Mouse (Mus musculus) gastrocnemius, postnatal 10 days (tissue): Measurements from ENCODE around the gene Ugt1a2. TPM values are rescaled to one million over a fixed set of nuclear protein-coding genes. Genes with fewer than 3 reads are reported as not detected.

Experiments
- DNase-seq: peaks from one replicate; pipeline ENCODE4 v3.0.0; 2021; ENCODE audit warnings: mixed read lengths
- total RNA-seq, 2 experiments: library from RNA; stranded (reverse); gene quantifications; 2 replicates each; pipeline ENCODE4 v1.2.3; 2021

The Ugt1a2 gene
- total RNA-seq, 2 experiments from 2014 or later = 0.18 TPM; not detected in 1

DNA sequence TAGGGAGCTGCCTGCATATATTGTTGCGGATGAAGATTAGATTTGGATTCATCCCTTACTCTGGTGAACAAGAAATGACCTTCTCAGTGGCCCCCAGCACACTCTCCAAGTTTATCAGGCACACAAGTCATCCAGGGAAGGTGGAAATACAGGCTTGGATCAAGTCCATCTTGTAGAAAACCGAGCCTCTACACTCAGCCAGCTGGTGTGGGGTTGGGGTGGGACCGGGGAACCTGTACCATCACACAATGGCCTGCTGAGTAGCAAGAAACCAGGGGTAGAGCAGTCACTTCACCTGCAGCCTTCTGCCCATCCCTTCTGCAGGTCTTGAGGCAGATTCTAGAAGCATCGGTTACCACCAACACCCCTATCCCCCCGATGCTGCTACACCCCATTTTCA, 34.2 kb downstream of the Ugt1a2 start:
- DNase-seq = no peak

DNA sequence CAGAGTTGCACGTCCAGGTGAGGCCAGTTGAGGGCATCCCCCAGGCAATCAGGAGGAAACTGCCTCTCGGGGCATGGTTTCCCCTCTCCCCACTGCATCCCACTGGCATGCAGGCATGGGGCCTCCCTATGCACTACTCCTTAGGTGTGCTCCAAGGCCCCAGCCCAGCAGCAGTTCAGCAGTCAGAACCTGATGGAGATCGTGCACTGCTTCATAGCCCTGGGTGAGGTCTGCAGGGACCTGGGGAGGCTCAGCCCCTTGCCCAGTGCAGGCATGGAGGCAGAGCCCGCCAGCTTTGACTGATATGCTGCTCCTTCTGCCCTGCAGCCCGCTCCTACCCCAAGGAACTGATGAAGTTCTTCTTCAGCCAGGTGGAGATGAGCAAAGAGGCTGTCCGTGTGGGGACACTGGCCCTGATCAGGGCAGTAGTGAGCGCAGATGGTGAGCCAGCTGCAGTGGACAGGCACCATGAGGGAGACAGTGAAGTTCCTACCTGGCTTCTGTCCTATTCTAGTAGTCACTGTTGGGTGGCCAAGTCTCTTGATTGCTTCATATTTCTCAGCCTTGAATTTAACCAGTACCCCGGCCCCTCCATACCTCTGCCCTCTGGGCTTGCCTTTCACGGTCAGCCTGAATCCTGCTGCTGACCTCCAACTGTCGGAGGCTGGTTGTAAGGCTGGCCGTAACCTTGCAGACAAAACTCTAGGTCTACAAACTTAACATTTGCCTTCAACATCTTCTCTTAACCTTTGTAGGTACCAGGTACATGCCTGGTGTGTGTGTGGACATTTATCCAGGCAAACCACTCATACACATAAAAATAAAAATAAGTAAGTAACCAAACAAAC, 34.9 kb downstream of the Ugt1a2 start:
- no peak for DNase-seq

DNA sequence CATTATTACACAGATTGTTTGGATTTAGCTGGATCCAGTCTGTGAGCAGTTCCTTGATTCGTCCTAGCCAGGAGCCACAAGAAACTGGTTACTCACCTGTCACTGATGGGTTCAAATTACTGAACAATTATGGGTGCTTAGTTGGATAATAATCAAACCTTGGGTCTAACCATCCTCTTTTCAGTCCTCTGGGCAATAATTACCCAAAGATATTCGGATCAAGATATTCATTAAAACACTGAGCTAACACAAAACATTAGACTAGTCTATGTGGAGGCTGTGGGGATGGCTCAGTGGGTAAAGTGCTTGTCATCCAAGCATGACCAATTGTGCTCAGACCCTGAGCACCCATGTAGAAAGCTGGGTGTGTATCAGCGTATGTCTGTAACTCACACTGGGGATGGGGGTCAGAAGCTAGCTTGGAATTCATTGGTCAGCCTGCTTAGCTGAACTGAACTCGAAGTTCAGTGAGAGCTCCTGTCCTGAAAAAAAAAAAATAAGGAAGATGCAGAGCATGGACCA, 35.6 kb downstream of the Ugt1a2 start:
- no peak for DNase-seq

DNA sequence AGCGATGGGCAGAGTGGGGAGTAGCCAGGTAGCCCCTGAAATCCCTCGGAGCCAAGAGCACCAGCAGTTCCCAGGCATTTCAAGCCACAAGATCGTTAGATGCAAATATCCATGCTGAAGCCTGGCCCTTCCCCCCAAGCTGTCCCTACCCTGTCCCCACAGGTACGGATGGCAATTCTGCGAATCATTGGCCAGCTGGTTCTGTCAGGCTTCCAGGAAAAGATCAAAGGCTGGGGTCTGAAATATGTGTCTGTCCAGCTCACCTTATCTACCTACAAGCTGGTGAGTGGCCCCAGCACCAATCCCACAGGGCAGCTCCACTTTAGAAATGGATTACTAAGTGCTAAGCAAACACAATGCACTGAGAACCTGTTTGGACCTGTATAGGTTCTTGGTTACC, 36.9 kb downstream of the Ugt1a2 start:
- DNase-seq = no peak

DNA sequence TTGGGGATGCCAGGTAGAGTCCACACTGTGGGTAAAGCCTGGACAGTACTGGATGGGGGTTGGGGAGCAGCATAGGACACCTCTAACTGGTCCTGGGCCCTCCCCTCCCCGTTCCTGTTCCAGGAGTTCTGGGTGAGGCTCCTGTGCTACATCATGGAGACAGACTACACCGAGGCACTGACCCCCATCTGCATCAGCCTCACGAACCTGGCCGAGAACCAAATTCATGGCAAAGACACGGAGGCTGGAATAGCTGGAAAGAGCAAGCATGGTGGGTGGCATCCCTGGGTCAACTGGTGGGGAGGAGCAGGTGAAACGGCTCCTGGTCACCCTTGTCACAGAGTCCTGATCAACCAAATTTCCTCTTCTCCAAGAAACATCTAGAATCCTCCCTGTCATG, 38.4 kb downstream of the Ugt1a2 start:
- no peak for DNase-seq

DNA sequence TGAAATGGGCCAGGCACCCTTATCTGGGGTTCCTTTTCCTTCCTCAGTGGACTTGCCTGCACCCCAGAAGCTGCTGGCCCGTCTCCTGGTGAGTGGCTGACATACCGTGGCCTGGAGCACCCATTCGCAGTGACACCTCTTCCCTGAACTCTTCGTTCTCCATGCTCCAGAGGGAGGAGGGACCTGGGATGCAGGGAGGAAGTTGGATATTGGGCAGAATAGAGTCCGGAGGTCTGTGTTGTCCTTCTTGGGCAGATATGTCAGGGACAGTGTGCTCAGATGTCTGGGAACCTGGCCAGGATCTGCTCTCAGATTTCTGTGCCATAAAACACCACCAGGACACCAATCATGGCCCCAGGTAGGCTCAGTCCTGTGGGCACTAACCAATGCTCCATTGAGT, 39.7 kb downstream of the Ugt1a2 start:
- DNase-seq = no peak

DNA sequence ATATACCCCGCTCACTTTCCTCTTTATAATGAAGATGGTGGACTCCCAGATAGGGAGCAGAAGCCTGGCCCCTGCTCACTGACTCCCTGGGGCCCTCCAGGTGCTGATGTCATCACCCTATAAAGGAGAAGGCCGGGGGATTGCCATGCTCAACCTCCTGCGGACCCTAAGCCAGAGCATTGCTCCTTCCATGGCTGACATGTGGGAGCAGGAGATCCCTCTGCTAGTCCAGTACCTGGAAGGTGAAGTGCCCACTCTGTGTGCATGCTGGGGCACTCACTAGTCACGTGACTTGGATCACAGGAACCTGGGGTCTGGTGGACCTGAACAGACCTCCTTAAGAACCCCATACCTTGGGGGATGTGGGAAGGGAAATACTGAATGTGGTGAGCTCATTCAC, 40.2 kb downstream of the Ugt1a2 start:
- DNase-seq = no peak

DNA sequence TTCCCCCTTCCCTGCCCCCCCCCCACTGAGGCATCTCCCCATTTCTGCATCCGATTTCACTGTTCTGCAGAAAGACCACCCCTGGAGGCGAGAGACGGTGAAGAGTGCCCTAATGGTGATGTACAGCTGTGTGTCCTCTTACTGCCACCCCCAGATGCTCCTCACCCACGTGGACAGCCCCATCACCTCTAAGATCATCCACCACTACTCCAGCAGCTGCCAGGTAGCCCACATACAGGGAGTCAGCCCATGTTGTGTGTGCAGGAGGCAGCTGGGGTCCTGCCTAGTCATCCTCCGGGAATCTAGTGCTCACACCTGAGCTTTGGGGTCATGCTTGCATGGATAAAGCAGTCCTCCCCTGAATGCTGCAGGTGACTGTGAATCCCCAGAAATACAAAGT, 43.5 kb downstream of the Ugt1a2 start:
- DNase-seq = no peak

DNA sequence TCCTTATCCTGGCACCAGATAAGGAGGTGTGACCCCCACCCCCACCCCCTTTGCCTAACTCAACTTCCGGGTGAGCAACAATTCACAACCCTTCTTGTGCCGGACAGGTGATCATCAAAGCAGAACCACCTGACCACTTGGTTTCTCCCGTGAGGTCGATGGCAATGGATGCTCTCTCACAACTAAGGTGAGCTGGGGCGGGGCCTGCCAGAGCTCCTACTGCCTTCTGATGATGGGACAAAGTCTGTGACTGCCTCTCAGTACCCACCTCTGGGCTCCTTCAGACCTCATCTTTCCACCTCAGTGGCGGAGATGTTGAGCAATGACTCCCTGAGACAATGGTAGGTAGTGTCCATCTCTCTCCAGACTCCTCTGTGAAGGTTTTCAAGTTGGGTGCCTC, 45.5 kb downstream of the Ugt1a2 start:
- no peak for DNase-seq

DNA sequence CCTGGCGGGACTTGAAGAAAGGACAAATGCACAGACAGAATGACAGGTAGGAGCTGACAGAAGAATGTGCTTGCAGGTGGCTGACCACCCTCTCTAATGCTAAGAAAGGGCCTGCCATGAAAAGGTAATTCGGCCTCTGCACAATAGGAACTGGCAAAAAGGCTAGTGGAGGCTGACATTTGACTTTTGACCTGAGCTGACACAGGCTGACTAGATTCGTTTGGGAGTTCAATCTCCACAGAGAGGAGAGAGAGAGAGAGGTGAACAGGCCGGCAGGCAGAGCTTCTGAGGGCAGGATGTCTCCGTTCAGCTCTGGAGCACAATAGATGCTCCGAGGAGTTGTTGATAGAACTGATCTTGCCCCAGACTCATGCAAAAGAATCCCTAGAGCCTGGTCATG, 46.0 kb downstream of the Ugt1a2 start:
- no peak for DNase-seq

DNA sequence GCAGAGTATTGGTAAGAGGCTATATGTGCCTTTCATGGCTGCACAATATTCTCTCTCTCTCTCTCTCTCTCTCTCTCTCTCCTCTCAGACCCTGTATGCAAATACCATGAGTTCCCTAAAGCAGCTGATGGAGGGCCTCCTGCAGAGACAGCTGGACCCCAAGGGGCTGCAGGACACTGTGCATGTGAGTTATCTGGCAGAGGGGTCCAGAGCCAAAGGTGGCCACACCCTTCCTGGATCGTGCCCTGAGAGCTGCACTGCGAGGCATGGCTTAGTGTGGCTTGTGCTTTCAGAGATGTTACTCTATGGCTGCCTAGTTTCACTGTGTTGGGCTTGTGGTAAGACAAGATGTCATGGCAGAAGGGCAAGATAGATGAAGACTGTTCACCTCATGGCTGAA, 47.3 kb downstream of the Ugt1a2 start:
- DNase-seq = no peak

DNA sequence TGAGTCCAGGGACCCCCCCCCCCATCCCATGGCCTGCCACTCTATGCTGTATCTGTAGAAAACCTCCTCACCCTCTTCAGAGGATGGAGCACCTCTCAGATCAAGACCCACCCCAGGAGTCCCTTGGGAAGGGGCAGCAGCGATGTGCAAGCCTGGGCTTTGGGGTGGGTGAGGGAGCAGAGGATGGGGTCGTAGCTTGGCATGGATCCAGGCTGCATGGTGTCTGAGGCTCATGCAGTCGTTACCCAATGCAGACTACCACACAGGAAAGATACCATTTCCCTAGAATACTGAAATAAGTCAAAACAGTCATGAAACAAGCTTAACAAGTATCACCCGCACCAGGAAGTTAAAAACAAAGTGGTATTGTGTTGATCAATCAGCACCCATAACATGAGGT, 48.3 kb downstream of the Ugt1a2 start:
- DNase-seq = no peak

DNA sequence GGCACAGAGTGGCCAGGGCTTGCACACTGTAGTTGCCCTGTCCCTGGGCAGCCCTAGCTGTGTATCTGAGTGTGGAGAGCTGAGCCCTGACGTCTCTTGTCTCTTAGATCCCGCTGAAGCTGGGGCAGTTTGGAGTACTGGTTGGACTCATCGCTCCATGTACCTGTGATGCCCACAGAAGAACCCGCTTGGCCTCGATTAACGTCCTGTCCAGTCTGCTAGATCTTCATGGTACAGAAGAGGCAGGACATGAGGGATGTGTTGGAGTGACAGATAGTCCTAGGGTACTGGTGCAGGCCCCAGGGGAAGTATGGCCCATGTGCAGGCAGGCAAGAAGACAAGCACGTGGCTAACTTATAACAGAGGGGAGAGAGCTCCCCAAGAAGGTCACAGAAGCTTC, 49.2 kb downstream of the Ugt1a2 start:
- DNase-seq = no peak

DNA sequence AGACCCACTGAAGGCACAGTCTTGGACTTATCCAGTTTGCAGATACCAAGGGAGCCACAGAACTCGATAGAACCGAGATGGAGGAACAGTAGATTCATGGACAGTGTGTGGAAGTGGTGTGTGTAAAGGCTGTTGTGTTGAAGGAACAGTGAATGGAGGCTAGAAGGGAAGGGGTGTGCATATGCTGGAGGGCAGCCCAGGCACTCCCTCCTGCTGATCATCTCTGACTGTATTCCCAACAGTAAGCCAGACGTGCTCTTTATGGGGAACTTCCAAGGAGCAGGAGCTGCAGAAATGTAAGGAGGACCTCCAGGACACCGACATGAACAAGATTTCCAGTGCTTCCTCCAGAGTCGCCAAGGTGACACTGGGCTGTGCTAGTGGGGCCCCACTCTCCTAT, 49.6 kb downstream of the Ugt1a2 start:
- DNase-seq = no peak

DNA sequence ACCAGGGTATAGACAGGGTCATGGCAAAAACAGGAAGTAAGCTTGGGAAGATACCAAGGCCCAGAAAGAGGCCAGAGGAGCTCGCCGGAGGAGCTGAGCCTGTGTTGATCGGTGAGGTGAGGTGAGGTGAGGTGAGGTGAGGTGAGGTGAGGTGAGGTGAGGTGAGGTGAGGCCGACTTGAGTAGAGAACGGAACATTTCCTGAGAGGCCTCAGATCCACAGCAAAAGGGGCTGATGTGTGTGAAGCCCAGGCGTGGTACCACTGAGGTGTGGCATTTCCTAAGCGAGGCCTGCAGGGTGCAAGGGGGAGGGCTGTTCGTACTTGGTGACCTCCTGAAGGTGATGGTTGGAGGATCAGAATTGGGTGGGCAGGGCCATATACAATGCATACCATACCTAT, 52.7 kb downstream of the Ugt1a2 start:
- no peak for DNase-seq

DNA sequence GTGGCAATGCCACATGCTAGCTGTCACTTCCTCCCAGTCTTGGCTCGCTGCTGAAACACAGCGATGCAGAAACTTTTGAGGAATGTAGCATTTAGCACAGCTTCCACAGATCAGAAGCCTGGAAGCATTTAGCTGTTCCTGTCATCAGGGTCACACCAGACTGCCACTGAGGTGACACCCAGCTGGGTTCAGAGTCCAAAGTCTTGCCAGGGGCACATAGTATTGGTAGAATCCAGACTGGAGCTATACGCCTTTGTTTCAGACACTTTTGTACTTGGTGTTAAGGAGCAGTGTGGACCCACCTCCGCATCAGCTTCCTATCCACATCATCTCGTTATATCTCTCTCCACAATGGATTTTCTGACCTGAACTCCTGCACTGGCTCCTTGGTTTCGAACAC, 53.1 kb downstream of the Ugt1a2 start:
- DNase-seq = no peak

DNA sequence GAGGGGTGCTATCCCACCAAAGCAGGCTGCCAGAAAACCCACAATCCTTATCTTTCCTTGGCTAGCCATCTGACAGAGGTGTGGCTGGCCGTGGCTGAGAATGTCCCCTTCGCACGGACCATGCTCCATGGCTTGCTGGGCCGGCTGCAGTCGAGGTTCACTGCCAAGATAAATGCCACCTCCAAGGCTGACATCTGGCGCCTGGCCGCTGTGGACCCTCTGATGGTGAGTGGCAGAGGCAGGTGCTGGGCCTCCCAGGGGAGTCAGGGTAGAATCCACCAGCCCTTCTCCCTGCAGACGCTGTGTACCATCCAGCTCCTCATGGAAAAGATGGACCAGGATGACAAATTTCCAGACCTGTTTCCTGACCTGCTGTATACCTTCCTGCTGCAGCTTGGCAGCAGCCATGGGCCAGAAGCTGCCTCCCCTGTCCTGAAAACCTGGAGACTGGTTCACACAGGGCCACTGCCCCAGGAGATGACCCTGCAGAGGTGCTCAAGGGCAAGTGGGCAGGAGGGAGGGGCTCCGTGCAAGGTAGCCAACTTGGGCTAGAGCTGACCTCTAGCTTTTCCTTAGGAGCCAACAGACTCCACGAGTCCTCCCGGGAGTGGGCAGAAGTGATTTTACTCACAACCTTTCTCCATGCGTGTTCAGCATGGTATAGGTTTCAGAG, 54.5 kb downstream of the Ugt1a2 start:
- peak; percentile 72 for DNase-seq

DNA sequence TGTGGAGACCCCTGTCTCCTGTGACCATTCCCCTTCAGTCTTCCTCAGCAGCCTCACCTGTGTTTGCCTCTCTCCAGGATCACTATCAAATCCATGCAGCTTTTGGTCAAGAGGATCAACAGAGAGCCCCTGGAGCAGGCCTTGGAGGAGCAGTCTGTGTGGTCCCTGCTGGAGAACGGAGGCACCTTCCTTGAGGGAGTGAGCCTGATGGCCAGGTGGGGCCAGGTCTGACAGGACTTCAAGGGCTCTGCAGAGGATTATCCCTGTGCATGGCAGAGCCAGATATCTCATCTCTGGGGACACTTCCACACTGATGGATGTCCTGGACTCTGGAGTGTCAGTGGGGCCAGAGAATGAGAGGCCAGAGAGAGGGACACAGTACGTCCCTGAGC, 55.1 kb downstream of the Ugt1a2 start:
- DNase-seq = no peak

DNA sequence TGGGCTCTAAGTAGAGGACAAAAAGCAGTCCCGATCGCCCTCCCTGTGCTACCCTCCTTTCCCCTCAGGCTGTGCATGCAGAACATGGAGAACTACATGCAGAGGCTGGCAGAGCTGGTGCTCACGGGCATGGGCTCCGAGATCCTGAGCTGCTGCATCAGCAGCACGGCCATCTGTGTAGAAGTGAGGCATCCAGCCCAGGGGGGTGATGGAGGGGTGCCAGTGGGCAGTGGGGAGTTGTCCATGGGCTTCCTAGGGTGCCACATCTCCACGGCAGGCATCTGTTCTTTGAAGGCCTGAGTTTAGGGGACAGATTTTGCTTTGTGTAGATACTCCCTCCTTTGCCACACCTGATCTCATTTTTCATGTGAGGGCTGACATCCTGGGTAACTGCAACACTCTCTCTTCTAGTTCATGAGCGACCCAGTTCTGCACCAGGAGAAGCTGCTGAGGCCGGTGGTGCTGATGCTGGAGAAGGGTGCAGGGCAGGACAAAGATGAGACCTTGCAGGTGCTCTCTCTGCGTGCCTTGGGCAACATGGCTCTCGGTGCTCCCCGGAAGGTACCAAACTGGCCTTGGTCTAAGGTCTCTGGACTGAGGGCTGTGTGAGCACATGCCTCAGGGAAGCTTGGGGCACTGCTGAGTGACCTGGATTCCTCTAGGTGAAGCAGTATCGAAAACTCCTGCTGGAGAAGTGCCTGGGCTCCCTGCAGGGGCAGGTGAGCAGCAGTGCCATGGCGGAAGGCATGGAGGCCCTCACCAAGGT, 55.8 kb downstream of the Ugt1a2 start:
- DNase-seq = no peak

DNA sequence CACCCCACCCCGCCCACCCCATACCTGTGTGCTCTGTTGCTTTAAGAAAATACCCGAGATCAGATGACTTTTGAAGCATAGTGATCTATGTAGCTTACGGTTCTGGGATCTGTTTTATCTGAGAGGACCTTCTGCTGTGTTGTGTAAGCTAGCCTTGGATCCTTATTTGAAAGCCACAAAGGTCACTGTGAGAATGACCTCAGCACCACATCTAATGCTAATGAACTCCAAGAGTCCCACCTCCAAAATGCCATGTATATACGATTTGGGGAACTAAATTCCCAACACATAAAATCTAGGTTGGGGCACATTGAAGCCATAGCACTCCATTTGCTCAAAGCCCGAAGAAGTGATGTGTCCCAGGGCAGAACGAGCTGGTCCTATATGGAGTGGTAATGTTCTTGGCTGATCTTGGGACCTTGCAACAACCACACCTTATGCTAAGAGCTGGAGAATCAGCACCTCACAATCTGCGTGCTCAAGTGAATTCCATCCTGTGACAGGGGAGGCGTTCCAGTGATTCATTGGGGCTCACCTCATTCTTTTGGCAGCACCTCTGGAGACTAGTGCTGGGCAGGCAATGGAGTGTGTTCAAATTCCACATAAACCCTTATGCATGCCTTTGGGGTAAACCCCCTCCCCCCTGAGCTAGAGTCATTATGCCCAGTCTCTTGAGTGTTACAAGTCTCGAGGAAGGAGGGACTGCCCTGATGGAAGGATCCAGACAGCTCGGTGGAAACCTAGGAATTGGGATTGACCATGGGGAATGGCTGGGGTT, 56.7 kb downstream of the Ugt1a2 start:
- DNase-seq = no peak

DNA sequence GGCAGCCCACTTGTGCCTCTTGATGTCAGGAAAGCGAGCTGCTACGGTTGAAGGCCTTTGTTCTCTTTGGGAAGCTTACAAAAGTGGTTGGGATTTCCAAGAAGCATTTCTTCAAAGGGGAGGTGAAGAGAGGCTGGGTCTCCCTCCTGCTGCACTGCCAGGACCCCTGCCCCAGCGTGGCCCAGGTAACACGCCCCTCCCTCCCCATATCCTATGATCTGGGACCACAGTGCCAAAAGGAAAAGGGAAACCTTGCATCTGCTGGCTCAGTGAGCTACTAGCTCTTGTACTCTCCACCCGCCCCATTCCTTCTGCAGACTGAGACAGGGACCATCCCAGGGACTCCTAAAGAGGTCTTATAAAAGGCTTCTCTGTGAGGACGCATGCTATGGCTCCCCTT, 57.3 kb downstream of the Ugt1a2 start:
- no peak for DNase-seq

DNA sequence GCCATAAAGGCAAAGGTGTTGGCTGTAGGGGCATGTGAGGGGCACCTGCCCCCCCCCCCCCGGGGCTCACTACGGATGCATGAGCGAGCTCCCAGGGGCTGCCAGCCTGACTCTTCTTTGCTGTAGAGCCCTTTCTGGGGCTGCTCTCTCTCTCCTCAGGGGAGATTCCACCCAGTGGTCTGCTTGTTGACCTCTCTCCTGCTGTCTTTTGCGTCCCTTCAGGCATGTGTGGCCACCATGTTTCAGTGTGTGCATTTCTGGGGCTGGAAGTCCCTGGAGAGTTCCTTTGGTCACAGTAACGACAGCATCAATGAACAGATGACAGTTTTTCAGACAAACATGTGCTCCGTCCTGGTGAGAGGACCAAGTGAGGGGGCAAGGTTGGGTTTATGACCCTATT, 58.0 kb downstream of the Ugt1a2 start:
- DNase-seq = no peak
